Mouse (Mus musculus): ENCODE results near the gene Ccdc124. TPM values are rescaled to one million over a fixed set of nuclear protein-coding genes. Genes with fewer than 3 reads are reported as not detected.

Ccdc124 gene
- polyA plus RNA-seq, 2 experiments = 58.9 to 96.2 TPM

DNA sequence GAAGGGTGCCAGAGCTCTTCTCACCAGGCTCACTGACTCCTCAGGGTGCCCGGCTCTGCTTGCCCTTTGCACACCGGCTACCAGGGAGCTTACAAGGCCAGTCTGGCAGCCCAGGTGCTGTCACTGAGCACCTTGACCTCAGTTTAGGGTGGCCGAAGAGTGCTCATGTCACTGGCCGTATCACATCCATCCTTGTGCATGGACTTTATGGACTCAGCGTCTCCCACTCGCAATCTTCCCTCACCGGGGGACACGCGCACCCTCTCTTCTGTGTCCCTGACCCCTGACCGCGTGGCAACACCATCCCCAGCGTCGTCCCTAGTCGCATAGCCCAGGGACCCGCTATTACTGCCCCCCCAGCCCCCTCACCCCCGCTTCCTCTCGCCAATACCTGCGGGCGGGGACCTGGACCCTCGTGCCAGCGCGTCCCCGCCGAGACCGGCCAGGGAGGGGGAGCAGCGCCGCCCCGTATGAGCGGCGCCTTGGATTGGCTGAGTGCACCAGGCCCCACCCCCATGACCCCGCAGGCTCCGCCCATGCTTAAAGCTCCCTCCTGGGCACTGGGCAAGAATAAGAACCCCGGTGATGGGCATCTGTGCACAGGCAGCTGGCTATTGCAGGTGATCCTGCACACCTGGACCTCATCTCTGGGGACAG is 17.1 kb downstream of the Ccdc124 start:
- Histone ChIP-seq H3K36me3 (ENCODE audit: control insufficient read depth, insufficient read depth, low read length) (no peaks in the 10 kb centered on the region), H3K4me1 (ENCODE audit: control insufficient read depth, insufficient read depth, low read length) (peaks cover 17% of the 10 kb centered on the region), H3K4me3 (replicated peaks; ENCODE audit: low read length) (peak overlapping the region; percentile 48), H3K9ac (ENCODE audit: low read depth, low read length, severe bottlenecking) (peak overlapping the region; percentile 60), H3K4me2 (replicated peaks; ENCODE audit: low read depth, low read length, severe bottlenecking) (peak overlapping the region; percentile 83), H3K9me3 (ENCODE audit: control insufficient read depth, low read length) (no peaks in the 10 kb centered on the region), H3K27ac (replicated peaks; ENCODE audit: low read depth, low read length) (no peak overlapping the region), H3K27me3 (ENCODE audit: control insufficient read depth, insufficient read depth, low read length) (0 out of 2 replicates have a peak, but pooled peaks cover 4% of the 10 kb centered on the region)
- DNase-seq (ENCODE audit: low spot score) = no peak
- ATAC-seq (ENCODE audit: low FRiP score, low read depth) = peak; percentile 83
- TF ChIP-seq POLR2A (IDR thresholded peaks at IDR 0.05; ENCODE audit: borderline replicate concordance, extremely low read depth, insufficient read depth, insufficient read length) = no peak
- WGBS = 8% methylated on average over 27 of the region's 33 CpGs

GRCm38 (mm10) chr8:70856028-70856427 is 17.7 kb downstream of the Ccdc124 start:
- no peak for ATAC-seq (ENCODE audit: low FRiP score, low read depth)
- Histone ChIP-seq H3K4me3 (replicated peaks; ENCODE audit: low read length) (no peak overlapping the region), H3K4me2 (replicated peaks; ENCODE audit: low read depth, low read length, severe bottlenecking) (peak overlapping the region; percentile 83; the same call in 1 of the 2 replicates), H3K9me3 (ENCODE audit: control insufficient read depth, low read length) (no peaks in the 10 kb centered on the region), H3K4me1 (ENCODE audit: control insufficient read depth, insufficient read depth, low read length) (peaks cover 17% of the 10 kb centered on the region), H3K27ac (replicated peaks; ENCODE audit: low read depth, low read length) (no peak overlapping the region), H3K36me3 (ENCODE audit: control insufficient read depth, insufficient read depth, low read length) (no peaks in the 10 kb centered on the region), H3K27me3 (ENCODE audit: control insufficient read depth, insufficient read depth, low read length) (no peaks in the 10 kb centered on the region), H3K9ac (ENCODE audit: low read depth, low read length, severe bottlenecking) (no peak overlapping the region)
- TF ChIP-seq POLR2A (IDR thresholded peaks at IDR 0.05; ENCODE audit: borderline replicate concordance, extremely low read depth, insufficient read depth, insufficient read length) = no peak
- WGBS = 64% methylated on average over 5 of the region's 5 CpGs
- DNase-seq (ENCODE audit: low spot score) = no peak

DNA sequence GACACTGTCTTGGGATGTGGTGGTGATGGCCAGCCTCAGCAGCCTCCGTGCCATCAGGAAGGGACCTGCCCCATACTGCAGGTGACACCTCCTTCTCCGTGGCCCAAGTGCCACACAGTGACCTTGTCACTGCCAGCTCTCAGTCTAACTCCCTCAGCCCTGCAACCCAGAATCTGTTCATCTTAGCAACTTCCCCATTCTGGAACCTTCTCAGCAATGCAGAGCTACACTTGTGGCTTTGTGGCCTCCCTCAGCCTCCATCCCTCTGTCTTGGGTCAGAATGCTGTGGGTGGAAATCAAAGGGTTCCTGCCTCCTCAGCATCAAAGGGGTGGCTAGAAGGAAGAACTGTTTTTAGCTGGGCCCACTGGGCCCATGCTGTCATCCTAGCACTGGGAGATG is 19.9 kb downstream of the Ccdc124 start:
- WGBS = 86% methylated on average over 2 of the region's 2 CpGs
- H3K4me3 ChIP-seq (replicated peaks; ENCODE audit: low read length) = no peak overlapping the region
- no peak overlapping the region for H3K27ac ChIP-seq (replicated peaks; ENCODE audit: low read depth, low read length)
- H3K9ac ChIP-seq (ENCODE audit: low read depth, low read length, severe bottlenecking) = no peak overlapping the region
- H3K36me3 ChIP-seq (ENCODE audit: control insufficient read depth, insufficient read depth, low read length) = no peaks in the 10 kb centered on the region
- no peak for DNase-seq (ENCODE audit: low spot score)
- no peak for ATAC-seq (ENCODE audit: low FRiP score, low read depth)
- H3K4me2 ChIP-seq (replicated peaks; ENCODE audit: low read depth, low read length, severe bottlenecking) = no peak overlapping the region
- no peak for TF ChIP-seq POLR2A (IDR thresholded peaks at IDR 0.05; ENCODE audit: borderline replicate concordance, extremely low read depth, insufficient read depth, insufficient read length)
- no peaks in the 10 kb centered on the region for H3K27me3 ChIP-seq (ENCODE audit: control insufficient read depth, insufficient read depth, low read length)
- H3K9me3 ChIP-seq (ENCODE audit: control insufficient read depth, low read length) = no peaks in the 10 kb centered on the region
- H3K4me1 ChIP-seq (ENCODE audit: control insufficient read depth, insufficient read depth, low read length) = peaks cover 17% of the 10 kb centered on the region

DNA sequence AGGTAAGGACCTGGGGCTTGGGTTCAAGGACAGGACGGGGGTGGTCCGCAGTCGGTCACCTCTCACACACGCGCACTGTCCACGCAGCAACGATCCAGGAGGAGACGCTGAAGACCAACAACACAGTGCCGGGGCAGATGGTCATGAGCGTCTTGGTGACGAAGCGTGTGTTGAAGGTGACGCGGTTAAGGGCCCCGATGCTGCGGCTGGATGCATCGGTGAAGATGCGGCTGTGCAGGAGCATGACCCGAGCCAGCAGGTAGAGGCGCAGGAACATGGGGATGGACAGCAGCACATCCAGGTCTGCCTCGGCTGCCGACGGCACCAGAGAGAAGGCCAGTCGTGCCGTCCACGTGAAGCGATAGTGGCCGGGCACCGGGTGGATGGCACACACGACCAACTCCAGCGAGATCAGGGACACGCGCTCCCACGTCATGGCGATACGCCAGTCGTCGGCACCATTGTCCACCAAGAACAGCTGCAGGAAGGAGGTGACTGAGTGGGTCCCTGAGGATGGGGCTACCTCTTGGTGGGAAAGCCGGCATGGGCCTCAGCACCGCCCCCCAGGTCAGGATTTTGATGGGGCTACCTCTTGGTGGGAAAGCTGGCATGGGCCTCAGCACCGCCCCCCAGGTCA is 21.0 kb downstream of the Ccdc124 start:
- no peak for ATAC-seq (ENCODE audit: low FRiP score, low read depth)
- Histone ChIP-seq H3K4me2 (replicated peaks; ENCODE audit: low read depth, low read length, severe bottlenecking) (no peak overlapping the region), H3K4me3 (replicated peaks; ENCODE audit: low read length) (no peak overlapping the region), H3K27me3 (ENCODE audit: control insufficient read depth, insufficient read depth, low read length) (no peaks in the 10 kb centered on the region), H3K9ac (ENCODE audit: low read depth, low read length, severe bottlenecking) (no peak overlapping the region), H3K9me3 (ENCODE audit: control insufficient read depth, low read length) (no peaks in the 10 kb centered on the region), H3K36me3 (ENCODE audit: control insufficient read depth, insufficient read depth, low read length) (no peaks in the 10 kb centered on the region), H3K27ac (replicated peaks; ENCODE audit: low read depth, low read length) (no peak overlapping the region), H3K4me1 (ENCODE audit: control insufficient read depth, insufficient read depth, low read length) (peaks cover 16% of the 10 kb centered on the region)
- 88% methylated on average over 41 of the region's 41 CpGs for WGBS
- TF ChIP-seq POLR2A (IDR thresholded peaks at IDR 0.05; ENCODE audit: borderline replicate concordance, extremely low read depth, insufficient read depth, insufficient read length) = no peak
- DNase-seq (ENCODE audit: low spot score) = no peak

DNA sequence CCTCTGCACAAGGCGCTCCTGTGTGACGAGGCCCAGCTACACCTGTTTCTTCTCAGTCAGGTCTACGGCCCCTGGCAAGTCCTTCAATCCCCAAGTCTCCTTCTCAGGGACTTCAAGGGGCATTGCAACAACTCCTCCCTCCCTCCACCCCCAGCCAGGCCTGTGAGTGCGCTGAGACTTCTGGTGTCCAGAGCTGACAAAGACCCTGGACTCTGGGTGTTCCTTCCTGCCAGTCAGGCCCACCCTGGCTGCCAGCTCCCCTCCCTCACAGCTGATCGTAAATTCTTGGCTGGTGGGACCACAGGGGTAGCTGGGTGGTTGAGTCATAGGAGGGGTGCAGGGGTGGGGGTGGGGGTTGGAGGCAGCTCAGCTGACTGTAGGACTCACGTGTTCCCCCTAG is 21.9 kb downstream of the Ccdc124 start:
- Histone ChIP-seq H3K4me3 (replicated peaks; ENCODE audit: low read length) (no peak overlapping the region), H3K36me3 (ENCODE audit: control insufficient read depth, insufficient read depth, low read length) (no peaks in the 10 kb centered on the region), H3K9me3 (ENCODE audit: control insufficient read depth, low read length) (no peaks in the 10 kb centered on the region), H3K9ac (ENCODE audit: low read depth, low read length, severe bottlenecking) (peak overlapping the region; percentile 31; the same call in 1 of the 2 replicates), H3K4me2 (replicated peaks; ENCODE audit: low read depth, low read length, severe bottlenecking) (no peak overlapping the region), H3K27ac (replicated peaks; ENCODE audit: low read depth, low read length) (no peak overlapping the region), H3K4me1 (ENCODE audit: control insufficient read depth, insufficient read depth, low read length) (peaks cover 8% of the 10 kb centered on the region; the same call in 1 of the 2 replicates), H3K27me3 (ENCODE audit: control insufficient read depth, insufficient read depth, low read length) (no peaks in the 10 kb centered on the region)
- ATAC-seq (ENCODE audit: low FRiP score, low read depth) (0 out of 2 replicates have a peak, but pooled peaks have one; percentile 24), DNase-seq (ENCODE audit: low spot score) (no peak)
- WGBS = 30% methylated on average over 6 of the region's 6 CpGs
- no peak for TF ChIP-seq POLR2A (IDR thresholded peaks at IDR 0.05; ENCODE audit: borderline replicate concordance, extremely low read depth, insufficient read depth, insufficient read length)
